Mouse (Mus musculus) liver, adult 2 months (tissue): ENCODE measurements at regions not wholly inside any gene's neighbourhood (a gene's known extent, or its start where the extent isn't known, plus 50 kb on each side); places are given as distances from the start of the nearest gene placed in this dataset.

ENCODE experiments used
- DNase-seq: peaks from one replicate; pipeline ENCODE4 v3.0.0-alpha.2; 2011; ENCODE audit warnings: low read depth, low spot score; ENCODE audit errors: extremely low read depth
- H3K27ac ChIP-seq: fragments of 200-500 bp; replicated peaks from 2 replicates; pipeline ENCODE4 v1.5.1; 2012; ENCODE audit warnings: low read depth, mild to moderate bottlenecking, control low read depth, inconsistent platforms, low read length; ENCODE audit not compliant: insufficient read depth
- H3K27me3 ChIP-seq: fragments of 200-500 bp; 2 replicates; pipeline ENCODE4 v1.6.1; 2012; ENCODE audit warnings: mild to moderate bottlenecking, moderate library complexity, low read length, inconsistent platforms; ENCODE audit not compliant: control insufficient read depth, insufficient read depth
- H3K36me3 ChIP-seq: fragments of 200-500 bp; 2 replicates; pipeline ENCODE4 v1.6.1; 2012; ENCODE audit warnings: low read length, inconsistent platforms; ENCODE audit not compliant: control insufficient read depth, insufficient read depth
- H3K4me1 ChIP-seq: fragments of 200-500 bp; 2 replicates; pipeline ENCODE4 v1.6.1; 2011; ENCODE audit warnings: low read length; ENCODE audit not compliant: control insufficient read depth, insufficient read depth
- H3K4me3 ChIP-seq: fragments of 200-500 bp; 2 replicates; pipeline ENCODE4 v1.5.1; 2011; ENCODE audit warnings: low read depth, mild to moderate bottlenecking, control low read depth, low read length, moderate library complexity; ENCODE audit not compliant: insufficient read depth
- H3K79me2 ChIP-seq: fragments of 200-500 bp; 2 replicates; pipeline ENCODE4 v1.6.1; 2012; ENCODE audit warnings: inconsistent platforms, mild to moderate bottlenecking, low read length, moderate library complexity; ENCODE audit not compliant: control insufficient read depth, insufficient read depth
- H3K9ac ChIP-seq: fragments of 200-500 bp; 2 replicates; pipeline ENCODE4 v1.6.1; 2012; ENCODE audit warnings: low read depth, mild to moderate bottlenecking, control low read depth, inconsistent platforms, low read length
- CTCF ChIP-seq: fragments of 200-500 bp; IDR thresholded peaks from 2 replicates; pipeline ENCODE4 v1.5.1; 2011; ENCODE audit warnings: low read depth, low read length, control low read depth
- POLR2A ChIP-seq: fragments of 200-500 bp; IDR thresholded peaks from 2 replicates; pipeline ENCODE4 v1.6.1; 2011; ENCODE audit warnings: low read length, control low read depth; ENCODE audit not compliant: insufficient read depth; ENCODE audit errors: extremely low read depth
- WGBS: fragments of 180-500 bp; shearing (Covaris S2); methylation state at CpG from one replicate; pipeline ENCODE4 v1.1.7; 2018; 5-methylcytosine and 5-hydroxymethylcytosine counted together

GRCm38 (mm10) chr13:99676393-99676792 is 160.1 kb upstream of the Map1b start:
- H3K27me3 ChIP-seq = no peaks in the 10 kb centered on the region
- no peak overlapping the region for H3K27ac ChIP-seq
- no peaks in the 10 kb centered on the region for H3K36me3 ChIP-seq
- no peaks in the 10 kb centered on the region for H3K4me1 ChIP-seq
- TF ChIP-seq CTCF = no peak
- no peak overlapping the region for H3K4me3 ChIP-seq
- no peaks in the 10 kb centered on the region for H3K79me2 ChIP-seq
- no peak for DNase-seq
- H3K9ac ChIP-seq = no peak overlapping the region
- 25% methylated on average over 1 of the region's 1 CpGs for WGBS

- H3K27ac ChIP-seq = no peak overlapping the region
- H3K4me3 ChIP-seq = no peak overlapping the region
- H3K27me3 ChIP-seq = no peaks in the 10 kb centered on the region
- H3K79me2 ChIP-seq = no peaks in the 10 kb centered on the region
- no peak overlapping the region for H3K9ac ChIP-seq
- H3K4me1 ChIP-seq = no peaks in the 10 kb centered on the region
- DNase-seq = peak; percentile 16
- TF ChIP-seq POLR2A (no peak), CTCF (no peak)
- no peaks in the 10 kb centered on the region for H3K36me3 ChIP-seq
- WGBS = 47% methylated on average over 5 of the region's 5 CpGs
Measured at GRCm38 (mm10) chr13:99675951-99676350, 159.6 kb upstream of the Map1b start.

GRCm38 (mm10) chr13:99672714-99673113 is 156.4 kb upstream of the Map1b start:
- Histone ChIP-seq H3K27ac (no peak overlapping the region), H3K4me1 (no peaks in the 10 kb centered on the region), H3K36me3 (no peaks in the 10 kb centered on the region), H3K79me2 (no peaks in the 10 kb centered on the region), H3K4me3 (no peak overlapping the region), H3K9ac (no peak overlapping the region), H3K27me3 (no peaks in the 10 kb centered on the region)
- TF ChIP-seq POLR2A = no peak
- TF ChIP-seq CTCF = no peak
- WGBS = 21% methylated on average over 1 of the region's 1 CpGs
- no peak for DNase-seq

- DNase-seq = no peak
- WGBS = 79% methylated on average over 10 of the region's 10 CpGs
- Histone ChIP-seq H3K27ac (no peak overlapping the region), H3K79me2 (no peaks in the 10 kb centered on the region), H3K36me3 (no peaks in the 10 kb centered on the region), H3K4me3 (no peak overlapping the region), H3K4me1 (peaks cover 3% of the 10 kb centered on the region; the same call in 1 of the 2 replicates), H3K9ac (no peak overlapping the region), H3K27me3 (no peaks in the 10 kb centered on the region)
- TF ChIP-seq POLR2A (no peak), CTCF (no peak)
Measured at GRCm38 (mm10) chr13:99671747-99672146, 155.4 kb upstream of the Map1b start.

- no peaks in the 10 kb centered on the region for H3K36me3 ChIP-seq
- H3K9ac ChIP-seq = no peak overlapping the region
- no peaks in the 10 kb centered on the region for H3K27me3 ChIP-seq
- DNase-seq = no peak
- H3K4me3 ChIP-seq = no peak overlapping the region
- peaks cover 5% of the 10 kb centered on the region; the same call in 1 of the 2 replicates for H3K4me1 ChIP-seq
- H3K27ac ChIP-seq = no peak overlapping the region
- H3K79me2 ChIP-seq = no peaks in the 10 kb centered on the region
- TF ChIP-seq CTCF = no peak
- TF ChIP-seq POLR2A = no peak
- WGBS = 88% methylated on average over 8 of the region's 8 CpGs
Measured at GRCm38 (mm10) chr13:99669987-99670534, 153.7 kb upstream of the Map1b start.

- 82% methylated on average over 8 of the region's 8 CpGs for WGBS
- no peak overlapping the region for H3K9ac ChIP-seq
- no peaks in the 10 kb centered on the region for H3K79me2 ChIP-seq
- no peaks in the 10 kb centered on the region for H3K27me3 ChIP-seq
- peaks cover 5% of the 10 kb centered on the region; the same call in 1 of the 2 replicates for H3K4me1 ChIP-seq
- no peaks in the 10 kb centered on the region for H3K36me3 ChIP-seq
- H3K27ac ChIP-seq = no peak overlapping the region
- no peak for DNase-seq
- TF ChIP-seq POLR2A (no peak), CTCF (no peak)
- H3K4me3 ChIP-seq = no peak overlapping the region
Measured at GRCm38 (mm10) chr13:99668613-99669012, 152.3 kb upstream of the Map1b start.
